Mouse (Mus musculus) neural tube, embryonic 13.5 days (tissue): ENCODE results near the gene Zfp385c. TPM values are rescaled to one million over a fixed set of nuclear protein-coding genes. Genes with fewer than 3 reads are reported as not detected.

Experiments used
- ATAC-seq: fragments of 200-750 bp; cut with Nextera tagmentation; 2 replicates; pipeline ENCODE4 v1.8.0; 2017; ENCODE audit warnings: low read depth, mild to moderate bottlenecking, moderate TSS enrichment, moderate library complexity
- H3K27ac ChIP-seq: fragments of 300-500 bp; sonication (generic); replicated peaks from 2 replicates; pipeline ENCODE4 v1.5.1; 2015; ENCODE audit warnings: moderate library complexity, mild to moderate bottlenecking, inconsistent platforms
- H3K27me3 ChIP-seq: fragments of 300-500 bp; sonication (generic); 2 replicates; pipeline ENCODE4 v1.6.1; 2015; ENCODE audit warnings: mild to moderate bottlenecking, inconsistent platforms
- H3K36me3 ChIP-seq: fragments of 300-500 bp; sonication (generic); 2 replicates; pipeline ENCODE4 v1.6.1; 2015; ENCODE audit warnings: mild to moderate bottlenecking, inconsistent platforms
- H3K4me1 ChIP-seq: fragments of 300-500 bp; sonication (generic); replicated peaks from 2 replicates; pipeline ENCODE4 v1.6.1; 2015; ENCODE audit warnings: inconsistent platforms
- H3K4me2 ChIP-seq: fragments of 300-500 bp; sonication (generic); 2 replicates; pipeline ENCODE4 v1.6.1; 2015; ENCODE audit warnings: inconsistent platforms, mild to moderate bottlenecking, moderate library complexity
- H3K4me3 ChIP-seq: fragments of 300-500 bp; sonication (generic); 2 replicates; pipeline ENCODE4 v1.5.1; 2015; ENCODE audit warnings: mild to moderate bottlenecking, inconsistent platforms
- H3K9ac ChIP-seq: fragments of 300-500 bp; sonication (generic); 2 replicates; pipeline ENCODE4 v1.6.1; 2015; ENCODE audit warnings: moderate library complexity, mild to moderate bottlenecking, inconsistent platforms
- H3K9me3 ChIP-seq: fragments of 300-500 bp; sonication (generic); 2 replicates; pipeline ENCODE4 v1.6.1; 2016; ENCODE audit warnings: inconsistent platforms
- WGBS: fragments of 180-500 bp; shearing (Covaris S2); methylation state at CpG from one replicate; pipeline ENCODE4 v1.1.7; 2015; 5-methylcytosine and 5-hydroxymethylcytosine counted together
- polyA plus RNA-seq: library from polyadenylated mRNA; unstranded; fragments of >200 nt; fragmentation: Nextera tagmentation; extraction: Ambion mirVana; gene quantifications from 2 replicates; pipeline ENCODE4 v1.2.1, GENCODE M21; 2015

Gene Zfp385c
- polyA plus RNA-seq, 1 experiment from 2014 or later, result 0.21 TPM

DNA sequence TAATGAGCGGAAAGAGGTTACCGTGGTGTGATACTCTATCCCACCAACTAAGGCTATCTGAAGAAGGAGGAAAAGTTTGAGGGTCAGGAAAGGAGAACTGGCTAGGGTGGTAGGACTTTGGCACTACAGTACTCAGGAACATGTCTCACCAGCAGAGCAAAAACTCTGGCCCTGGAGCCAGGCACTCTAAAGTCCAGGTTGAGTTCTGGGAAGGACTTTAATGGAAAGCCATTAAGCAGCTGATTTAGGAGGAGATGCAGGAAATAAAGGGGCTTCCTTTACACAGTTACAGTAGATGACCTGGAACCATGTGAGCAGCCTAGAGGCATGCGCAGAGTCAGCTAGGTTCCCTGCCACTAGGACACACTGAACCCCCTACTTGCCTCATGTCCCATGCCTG, 34.9 kb upstream of the Zfp385c start:
- peaks cover 18% of the 10 kb centered on the region for H3K4me1 ChIP-seq
- H3K36me3 ChIP-seq, result peaks cover 24% of the 10 kb centered on the region
- H3K9me3 ChIP-seq, result no peaks in the 10 kb centered on the region
- ATAC-seq, result no peak
- 97% methylated on average over 3 of the region's 3 CpGs for WGBS
- H3K4me3 ChIP-seq, result no peak overlapping the region
- H3K27me3 ChIP-seq, result no peaks in the 10 kb centered on the region
- no peak overlapping the region for H3K9ac ChIP-seq
- H3K4me2 ChIP-seq, result no peak overlapping the region
- H3K27ac ChIP-seq, result no peak overlapping the region

DNA sequence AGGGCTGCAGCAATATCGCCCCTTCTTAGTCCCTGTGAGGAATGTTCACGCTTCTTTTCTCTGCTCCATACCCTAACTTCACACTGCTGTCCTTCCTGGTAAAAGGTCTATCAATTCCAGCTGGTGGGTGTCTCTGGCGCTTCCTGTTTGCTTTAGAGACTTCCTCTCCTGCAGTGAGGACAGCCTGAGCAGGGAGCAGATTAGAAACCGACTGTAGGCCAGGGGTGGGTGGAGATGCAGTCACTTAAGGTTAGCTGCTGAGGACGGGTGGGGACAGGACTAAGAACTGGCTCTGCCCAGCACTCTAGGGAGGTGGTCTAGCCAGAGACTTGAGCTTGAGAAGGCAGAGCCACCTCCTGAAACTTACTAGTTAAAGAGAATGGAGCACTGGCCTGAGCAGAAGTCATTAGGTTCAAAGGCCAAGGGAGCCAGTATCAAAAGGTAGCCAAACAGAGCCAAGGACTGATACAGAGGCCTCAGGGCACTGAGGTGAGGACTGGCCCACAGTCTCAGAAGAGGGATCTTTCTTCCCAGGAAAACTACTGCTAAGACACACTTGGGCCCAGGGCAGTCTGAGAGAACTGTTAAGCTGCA, 32.8 kb upstream of the Zfp385c start:
- Histone ChIP-seq H3K27ac (no peak overlapping the region), H3K27me3 (no peaks in the 10 kb centered on the region)
- 64% methylated on average over 5 of the region's 5 CpGs for WGBS

DNA sequence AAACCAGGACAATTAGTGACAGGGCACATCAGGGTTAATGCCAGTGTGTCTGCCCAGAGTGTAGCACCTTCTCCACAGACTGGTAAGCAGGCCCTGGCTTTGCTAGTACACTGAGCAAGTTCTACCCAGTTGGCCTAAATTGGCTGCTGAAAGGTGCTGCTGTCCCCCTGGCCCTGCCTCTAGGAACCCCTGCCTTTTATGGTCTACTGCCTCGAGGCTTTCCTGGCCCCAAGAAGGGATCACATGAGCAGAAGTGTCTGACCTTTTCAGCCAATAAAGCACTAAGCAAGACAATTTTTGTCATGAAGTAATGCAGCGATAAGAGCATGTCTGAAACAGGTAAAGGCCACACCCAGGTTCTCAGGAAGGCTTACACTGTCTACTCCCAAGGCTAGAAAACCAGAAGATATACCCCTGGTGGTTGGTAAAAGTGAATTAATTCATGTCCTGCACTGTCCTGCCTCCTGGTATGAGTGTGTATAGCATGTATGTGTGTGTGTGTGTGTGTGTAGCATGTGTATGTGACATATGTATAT, 30.3 kb upstream of the Zfp385c start:
- WGBS, result 52% methylated on average over 2 of the region's 2 CpGs
- Histone ChIP-seq H3K27me3 (no peaks in the 10 kb centered on the region), H3K4me1 (peaks cover 43% of the 10 kb centered on the region), H3K27ac (no peak overlapping the region), H3K9me3 (no peaks in the 10 kb centered on the region), H3K9ac (no peak overlapping the region), H3K4me2 (no peak overlapping the region), H3K4me3 (no peak overlapping the region), H3K36me3 (peaks cover 22% of the 10 kb centered on the region)
- ATAC-seq, result no peak

More for the DNA sequence above, 32.8 kb upstream of the Zfp385c start:
- peaks cover 19% of the 10 kb centered on the region for H3K36me3 ChIP-seq
- no peak overlapping the region for H3K4me3 ChIP-seq
- H3K4me2 ChIP-seq, result no peak overlapping the region
- no peak overlapping the region for H3K9ac ChIP-seq
- no peak for ATAC-seq
- H3K9me3 ChIP-seq, result no peaks in the 10 kb centered on the region
- H3K4me1 ChIP-seq, result peaks cover 39% of the 10 kb centered on the region

DNA sequence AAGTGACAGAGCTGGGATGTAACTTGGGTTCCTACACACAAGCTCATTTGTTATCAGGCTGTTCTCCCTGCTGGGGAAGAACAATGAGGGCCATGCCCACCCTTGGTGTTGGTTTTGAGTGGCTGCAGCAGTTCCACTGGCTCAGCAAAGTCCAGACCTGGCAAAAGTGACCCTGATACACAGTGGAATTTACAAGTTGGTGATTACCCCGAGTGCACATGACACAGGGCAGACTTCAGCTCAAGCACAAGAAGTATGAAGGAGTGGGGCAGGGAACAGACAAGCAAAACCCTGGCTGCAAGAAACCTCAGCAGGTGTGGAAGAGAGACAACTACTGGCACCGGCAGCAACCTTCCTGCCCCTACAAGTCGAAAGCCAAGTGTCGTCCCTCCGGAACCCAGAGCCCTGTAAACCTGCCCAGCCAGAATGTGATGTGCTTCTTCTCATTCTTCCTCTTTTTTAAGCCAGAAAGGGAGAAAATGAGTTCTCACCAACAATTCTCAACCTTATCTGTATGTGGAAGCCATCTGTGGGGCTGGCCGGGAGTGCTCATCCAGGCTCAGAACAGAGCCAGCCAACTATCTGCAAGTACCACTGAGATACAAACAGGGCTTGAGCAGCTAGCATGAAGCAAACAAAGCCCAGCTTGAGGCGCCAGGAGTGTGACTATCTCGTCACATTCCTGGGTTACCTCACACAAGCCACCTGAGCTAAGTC, 29.7 kb upstream of the Zfp385c start:
- H3K4me3 ChIP-seq, result no peak overlapping the region
- no peaks in the 10 kb centered on the region for H3K9me3 ChIP-seq
- 0 out of 2 replicates have a peak overlapping the region, but pooled peaks have one; percentile 42 for H3K27ac ChIP-seq
- 0 out of 2 replicates have a peak overlapping the region, but pooled peaks have one; percentile 12 for H3K9ac ChIP-seq
- H3K36me3 ChIP-seq, result peaks cover 29% of the 10 kb centered on the region
- H3K4me1 ChIP-seq, result peaks cover 43% of the 10 kb centered on the region
- WGBS, result 71% methylated on average over 8 of the region's 8 CpGs
- ATAC-seq, result no peak
- no peaks in the 10 kb centered on the region for H3K27me3 ChIP-seq
- no peak overlapping the region for H3K4me2 ChIP-seq

DNA sequence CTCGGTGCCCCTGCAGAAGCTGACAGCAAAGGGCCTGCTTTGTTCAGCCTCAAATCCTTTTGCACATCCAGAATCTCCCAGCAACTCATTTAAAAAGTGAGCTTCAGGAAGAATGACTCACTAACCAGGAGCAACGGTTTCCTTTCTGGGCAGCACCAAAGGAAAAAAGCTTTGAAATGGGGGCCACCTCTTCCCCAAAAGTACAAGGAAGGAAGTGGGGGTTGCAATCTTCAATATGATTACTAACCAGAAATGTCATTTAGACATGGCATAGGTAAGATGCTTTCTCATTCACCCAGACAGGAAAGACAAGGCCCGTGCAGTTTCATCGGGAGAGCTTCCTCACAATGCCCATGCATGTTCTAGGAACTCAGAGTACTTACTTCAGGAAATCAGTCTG, 29.0 kb upstream of the Zfp385c start:
- H3K36me3 ChIP-seq, result peaks cover 36% of the 10 kb centered on the region
- no peak overlapping the region for H3K4me2 ChIP-seq
- H3K27me3 ChIP-seq, result no peaks in the 10 kb centered on the region
- H3K27ac ChIP-seq, result peak overlapping the region; percentile 42; the same call in 1 of the 2 replicates
- WGBS, result 71% methylated on average over 4 of the region's 4 CpGs
- no peaks in the 10 kb centered on the region for H3K9me3 ChIP-seq
- H3K4me1 ChIP-seq, result peaks cover 43% of the 10 kb centered on the region
- H3K4me3 ChIP-seq, result no peak overlapping the region
- no peak for ATAC-seq
- no peak overlapping the region for H3K9ac ChIP-seq

DNA sequence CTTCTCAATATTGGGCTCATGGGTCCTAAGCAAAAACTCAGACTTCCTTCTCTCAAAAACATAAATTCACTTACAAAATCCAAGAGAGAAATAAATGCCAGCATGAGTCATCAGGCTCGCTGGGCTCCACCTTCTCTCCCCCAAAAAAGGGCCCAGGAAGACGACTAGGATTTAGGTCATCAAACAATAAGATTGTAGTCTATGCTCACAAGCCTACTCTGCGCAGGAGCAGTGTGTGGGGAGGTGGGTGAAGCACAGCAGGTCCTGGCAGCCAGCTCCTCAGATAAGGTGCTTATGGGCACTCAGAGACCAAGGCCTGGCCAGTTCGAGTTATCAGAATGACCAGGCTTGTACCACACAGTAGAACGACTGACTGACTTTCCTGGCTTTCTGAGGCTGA, 28.1 kb upstream of the Zfp385c start:
- H3K9me3 ChIP-seq, result no peaks in the 10 kb centered on the region
- H3K27ac ChIP-seq, result peak overlapping the region; percentile 29; the same call in 1 of the 2 replicates
- no peaks in the 10 kb centered on the region for H3K27me3 ChIP-seq
- H3K36me3 ChIP-seq, result peaks cover 45% of the 10 kb centered on the region
- H3K4me2 ChIP-seq, result no peak overlapping the region
- peaks cover 41% of the 10 kb centered on the region for H3K4me1 ChIP-seq
- H3K9ac ChIP-seq, result no peak overlapping the region
- no peak overlapping the region for H3K4me3 ChIP-seq
- no peak for ATAC-seq
- WGBS, result 76% methylated on average over 5 of the region's 5 CpGs

DNA sequence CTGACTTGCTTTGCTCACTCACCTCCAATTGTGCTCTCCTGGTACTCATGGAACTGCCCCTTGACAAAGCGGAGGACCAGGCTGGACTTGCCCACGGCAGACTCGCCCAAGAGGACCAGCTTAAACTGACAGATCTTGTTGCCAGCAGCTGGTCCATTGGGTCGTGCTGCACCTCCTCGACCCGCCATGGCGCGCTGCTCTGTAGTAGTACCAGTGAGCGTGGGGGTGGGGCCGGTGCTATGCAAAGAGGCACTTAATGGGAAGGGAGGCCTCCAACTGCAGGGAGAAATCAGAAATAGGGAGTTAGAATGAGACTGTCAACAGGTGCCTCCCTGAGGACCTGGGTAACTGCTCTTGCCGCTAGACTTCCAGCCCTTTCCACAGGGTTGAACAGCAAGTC, 27.6 kb upstream of the Zfp385c start:
- no peak overlapping the region for H3K27ac ChIP-seq
- H3K9ac ChIP-seq, result no peak overlapping the region
- peaks cover 49% of the 10 kb centered on the region for H3K36me3 ChIP-seq
- H3K4me3 ChIP-seq, result no peak overlapping the region
- H3K4me2 ChIP-seq, result no peak overlapping the region
- no peak for ATAC-seq
- H3K9me3 ChIP-seq, result no peaks in the 10 kb centered on the region
- WGBS, result 88% methylated on average over 11 of the region's 11 CpGs
- H3K4me1 ChIP-seq, result peaks cover 37% of the 10 kb centered on the region
- H3K27me3 ChIP-seq, result no peaks in the 10 kb centered on the region

DNA sequence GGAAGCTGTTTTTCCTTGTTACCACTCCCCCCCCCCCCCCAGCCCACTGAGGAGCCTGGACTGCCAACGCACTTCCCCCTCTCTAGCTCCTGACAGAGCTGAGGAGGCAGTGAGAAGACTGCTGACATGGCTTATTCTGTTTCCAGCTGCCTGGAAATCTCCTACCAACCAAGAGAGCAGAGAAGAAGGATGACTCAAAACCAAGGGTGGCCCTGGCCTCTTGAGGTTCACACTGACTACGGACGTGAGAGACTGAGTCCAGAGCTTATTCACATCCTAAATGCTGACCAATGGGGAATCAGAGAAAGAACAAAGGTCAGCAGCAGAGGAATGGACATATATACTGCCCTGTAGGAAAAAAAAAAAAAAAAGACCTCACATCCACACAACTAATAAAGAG, 27.1 kb upstream of the Zfp385c start:
- Histone ChIP-seq H3K27ac (no peak overlapping the region), H3K27me3 (no peaks in the 10 kb centered on the region), H3K9me3 (no peaks in the 10 kb centered on the region), H3K36me3 (peaks cover 51% of the 10 kb centered on the region), H3K9ac (no peak overlapping the region), H3K4me1 (peaks cover 33% of the 10 kb centered on the region), H3K4me2 (no peak overlapping the region), H3K4me3 (no peak overlapping the region)
- 78% methylated on average over 3 of the region's 3 CpGs for WGBS
- ATAC-seq, result no peak

DNA sequence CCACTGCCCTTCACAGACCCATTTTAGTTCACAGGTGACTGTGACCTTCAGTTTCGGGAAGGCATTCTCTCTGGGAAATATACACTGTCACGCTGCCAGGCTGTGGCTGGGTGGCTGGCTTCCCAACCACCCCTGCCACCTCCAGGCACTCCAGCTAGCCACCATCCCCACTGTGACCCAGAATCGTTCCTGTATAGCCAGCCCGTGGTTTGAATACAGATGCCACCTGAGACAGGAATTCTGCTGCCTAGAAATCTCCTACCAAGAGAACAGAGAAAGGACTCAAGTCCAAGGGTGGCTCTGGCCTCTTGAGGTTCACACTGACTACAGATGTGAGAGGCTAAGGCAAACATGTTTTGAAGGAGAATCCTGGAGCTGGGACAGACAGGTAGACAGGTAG, 26.6 kb upstream of the Zfp385c start:
- no peak for ATAC-seq
- H3K27me3 ChIP-seq, result no peaks in the 10 kb centered on the region
- no peak overlapping the region for H3K4me3 ChIP-seq
- H3K27ac ChIP-seq, result no peak overlapping the region
- WGBS, result 91% methylated on average over 4 of the region's 4 CpGs
- H3K4me2 ChIP-seq, result no peak overlapping the region
- H3K9ac ChIP-seq, result no peak overlapping the region
- no peaks in the 10 kb centered on the region for H3K9me3 ChIP-seq
- H3K36me3 ChIP-seq, result peaks cover 51% of the 10 kb centered on the region
- peaks cover 38% of the 10 kb centered on the region for H3K4me1 ChIP-seq

DNA sequence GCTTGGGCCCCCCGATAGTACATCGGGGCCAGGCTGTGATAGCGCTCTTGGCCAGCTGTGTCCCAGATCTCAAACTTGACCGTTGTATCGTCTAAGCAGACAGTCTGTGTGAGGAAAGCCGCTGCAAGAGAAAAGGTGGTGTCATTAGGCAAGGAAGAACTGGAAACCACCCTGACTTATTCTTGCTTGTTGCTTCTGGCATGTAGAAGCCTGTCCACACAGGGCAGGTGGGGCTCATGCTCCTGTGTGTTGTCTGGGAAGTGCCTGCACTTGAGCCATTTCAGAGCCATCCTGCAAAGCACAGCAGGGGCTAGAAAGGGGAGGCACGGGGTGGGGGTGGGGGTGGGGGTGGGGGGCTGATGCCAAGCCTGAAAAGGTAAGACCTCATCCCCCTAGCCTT, 26.2 kb upstream of the Zfp385c start:
- no peaks in the 10 kb centered on the region for H3K27me3 ChIP-seq
- no peak overlapping the region for H3K4me2 ChIP-seq
- peaks cover 51% of the 10 kb centered on the region for H3K36me3 ChIP-seq
- no peak overlapping the region for H3K9ac ChIP-seq
- 93% methylated on average over 7 of the region's 7 CpGs for WGBS
- H3K4me1 ChIP-seq, result peaks cover 42% of the 10 kb centered on the region
- H3K4me3 ChIP-seq, result no peak overlapping the region
- no peak for ATAC-seq
- H3K9me3 ChIP-seq, result no peaks in the 10 kb centered on the region
- H3K27ac ChIP-seq, result no peak overlapping the region

DNA sequence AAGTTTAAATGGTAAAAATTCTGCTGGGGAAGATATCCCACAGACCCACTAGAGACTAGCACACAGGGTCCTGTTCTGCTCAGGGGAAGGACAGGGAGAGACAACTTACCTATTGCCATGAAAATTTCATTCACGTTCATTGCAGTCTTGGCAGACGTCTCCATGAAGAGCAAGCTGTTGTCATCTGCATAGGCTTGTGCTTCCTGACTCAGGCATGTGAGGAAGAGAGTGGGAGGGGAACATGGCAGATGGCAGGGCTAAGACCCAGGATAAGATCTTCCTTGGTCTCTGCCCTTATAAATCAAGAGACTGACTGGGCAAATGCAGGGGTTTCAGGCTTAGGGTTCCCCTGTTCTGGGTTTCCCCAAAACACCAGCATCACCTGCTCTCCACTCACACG, 24.4 kb upstream of the Zfp385c start:
- Histone ChIP-seq H3K27me3 (no peaks in the 10 kb centered on the region), H3K4me1 (peaks cover 38% of the 10 kb centered on the region), H3K9me3 (no peaks in the 10 kb centered on the region), H3K4me2 (no peak overlapping the region), H3K4me3 (no peak overlapping the region), H3K9ac (no peak overlapping the region), H3K27ac (no peak overlapping the region), H3K36me3 (peaks cover 51% of the 10 kb centered on the region)
- WGBS, result 87% methylated on average over 3 of the region's 3 CpGs
- ATAC-seq, result no peak

DNA sequence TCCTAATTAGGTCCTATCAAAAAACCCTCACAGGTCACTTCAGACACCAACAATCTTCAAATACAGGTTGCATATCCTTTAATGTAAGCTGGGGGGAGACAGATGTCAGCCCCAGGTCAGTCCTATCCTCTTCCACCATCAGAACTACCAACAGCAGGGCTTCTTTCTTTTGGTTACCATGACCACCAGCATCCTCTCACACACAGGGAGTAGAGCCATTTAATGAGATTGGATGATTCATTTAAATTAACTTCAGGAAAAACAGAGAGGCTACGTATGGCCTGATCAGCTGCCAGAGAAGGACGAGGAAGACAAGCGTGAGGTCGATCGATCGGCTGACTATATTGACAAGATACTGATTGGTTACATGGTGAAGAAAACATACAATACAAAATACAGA, 22.7 kb upstream of the Zfp385c start:
- no peak for ATAC-seq
- Histone ChIP-seq H3K4me1 (peaks cover 31% of the 10 kb centered on the region), H3K9ac (no peak overlapping the region), H3K27me3 (no peaks in the 10 kb centered on the region), H3K4me2 (no peak overlapping the region), H3K4me3 (no peak overlapping the region), H3K9me3 (no peaks in the 10 kb centered on the region), H3K36me3 (peaks cover 59% of the 10 kb centered on the region), H3K27ac (no peak overlapping the region)
- 81% methylated on average over 6 of the region's 6 CpGs for WGBS
